Mouse (Mus musculus) splenic B cell, adult 2 months (primary cell): Measurements from ENCODE around the gene Osbpl8.

ENCODE experiments used
- DNase-seq: peaks from one replicate; pipeline ENCODE4 v3.0.0-alpha.2; 2011; ENCODE audit warnings: low read depth, low spot score
- H3K27me3 ChIP-seq: 2 replicates; pipeline ENCODE4 v1.6.1; 2012; ENCODE audit warnings: mild to moderate bottlenecking, low read length, moderate library complexity, mixed read lengths; ENCODE audit not compliant: control insufficient read depth, poor library complexity, insufficient read depth, severe bottlenecking
- H3K36me3 ChIP-seq: 2 replicates; pipeline ENCODE4 v1.6.1; 2012; ENCODE audit warnings: mild to moderate bottlenecking, low read length, moderate library complexity, mixed read lengths; ENCODE audit not compliant: control insufficient read depth, poor library complexity, insufficient read depth, severe bottlenecking

The Osbpl8 gene

DNA sequence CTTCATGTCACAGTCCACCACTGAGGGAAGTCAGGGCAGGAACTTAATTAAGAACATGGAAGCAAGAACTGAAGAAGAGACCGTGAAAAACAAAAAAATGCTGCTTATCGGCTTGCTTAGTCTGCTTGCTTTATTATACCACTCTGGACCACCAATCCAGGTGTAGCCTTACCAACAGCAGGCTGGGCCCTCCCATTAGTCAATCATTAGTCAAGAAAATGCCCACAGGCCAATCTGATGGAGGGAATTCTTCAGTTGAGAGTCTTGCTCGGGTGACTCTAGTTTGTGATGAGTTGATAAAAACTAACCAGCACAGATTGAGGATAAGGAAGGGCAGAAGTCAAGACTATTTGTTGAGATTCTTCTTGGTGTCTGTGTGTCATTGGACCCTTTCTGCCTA is 93.7 kb downstream of the Osbpl8 start:
- DNase-seq, result no peak
- Histone ChIP-seq H3K36me3 (peaks cover 4% of the 10 kb centered on the region; the same call in 1 of the 2 replicates), H3K27me3 (no peaks in the 10 kb centered on the region)

DNA sequence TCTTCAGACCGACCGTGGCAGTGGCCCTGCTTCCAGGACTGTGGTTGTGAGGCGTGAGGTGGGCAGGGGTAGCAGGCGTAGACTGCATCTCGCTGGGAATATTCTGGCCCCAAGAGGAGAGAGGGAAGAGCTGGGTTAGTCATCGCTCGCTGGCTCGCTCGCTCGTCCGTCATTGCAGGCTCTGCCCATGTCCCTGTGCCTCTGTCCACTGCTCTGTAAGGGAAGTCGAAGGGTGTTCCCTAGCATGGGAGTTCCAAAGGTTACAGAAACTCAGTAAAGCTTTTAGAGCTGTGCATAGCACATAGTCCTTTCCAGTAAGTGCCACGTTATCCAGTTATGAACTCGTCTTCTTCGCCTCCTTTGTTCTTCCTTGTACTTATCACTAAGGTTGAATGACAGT is 107.1 kb downstream of the Osbpl8 start:
- H3K36me3 ChIP-seq, result peaks cover 13% of the 10 kb centered on the region
- no peak for DNase-seq
- H3K27me3 ChIP-seq, result no peaks in the 10 kb centered on the region

DNA sequence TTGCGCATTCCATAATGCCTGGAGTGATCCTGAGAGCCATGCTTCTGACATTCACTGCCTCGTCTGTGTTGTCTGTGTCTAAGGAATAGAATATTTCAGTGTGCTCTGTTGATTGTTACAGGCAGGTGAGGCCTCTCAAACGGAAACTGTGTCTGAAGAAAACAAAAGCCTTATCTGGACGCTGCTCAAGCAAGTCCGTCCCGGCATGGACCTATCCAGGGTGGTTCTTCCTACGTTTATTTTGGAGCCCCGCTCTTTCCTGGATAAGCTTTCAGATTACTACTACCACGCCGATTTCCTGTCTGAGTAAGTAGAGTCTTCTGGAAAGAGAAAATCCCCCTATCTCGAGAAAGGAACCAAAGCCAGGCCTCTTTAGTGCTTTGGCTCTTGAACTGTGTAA is 108.4 kb downstream of the Osbpl8 start:
- peaks cover 14% of the 10 kb centered on the region for H3K36me3 ChIP-seq
- no peaks in the 10 kb centered on the region for H3K27me3 ChIP-seq
- no peak for DNase-seq

DNA sequence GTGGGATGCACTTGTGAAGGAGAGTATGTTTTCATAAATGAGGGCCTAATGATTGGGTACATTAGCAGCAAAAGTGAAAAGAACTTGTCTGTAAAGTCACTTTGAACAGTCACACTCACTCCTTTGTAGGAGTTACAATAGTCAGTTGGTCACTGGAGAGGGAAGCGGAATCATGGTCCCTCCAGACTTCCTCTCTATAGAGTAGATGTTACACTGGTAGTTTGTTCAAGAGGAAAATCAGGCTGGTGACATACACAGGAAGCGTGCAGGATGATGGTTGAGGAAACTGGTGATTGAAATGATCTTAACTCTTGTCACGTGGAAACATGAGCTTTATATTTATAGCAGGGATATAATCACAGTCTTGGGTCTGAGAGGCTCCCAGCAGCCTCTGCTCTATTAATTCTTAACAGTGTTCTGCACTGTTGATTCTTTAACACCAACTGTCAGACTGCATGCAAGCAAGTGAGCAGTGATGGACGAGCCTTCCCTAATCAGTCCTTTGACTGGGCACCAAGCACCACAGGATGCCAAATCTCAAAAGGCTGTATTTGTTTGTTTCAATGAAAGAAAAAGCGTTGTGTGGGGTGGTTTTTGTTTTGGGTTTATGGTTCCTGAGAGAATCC is 109.0 kb downstream of the Osbpl8 start:
- H3K27me3 ChIP-seq, result no peaks in the 10 kb centered on the region
- no peak for DNase-seq

DNA sequence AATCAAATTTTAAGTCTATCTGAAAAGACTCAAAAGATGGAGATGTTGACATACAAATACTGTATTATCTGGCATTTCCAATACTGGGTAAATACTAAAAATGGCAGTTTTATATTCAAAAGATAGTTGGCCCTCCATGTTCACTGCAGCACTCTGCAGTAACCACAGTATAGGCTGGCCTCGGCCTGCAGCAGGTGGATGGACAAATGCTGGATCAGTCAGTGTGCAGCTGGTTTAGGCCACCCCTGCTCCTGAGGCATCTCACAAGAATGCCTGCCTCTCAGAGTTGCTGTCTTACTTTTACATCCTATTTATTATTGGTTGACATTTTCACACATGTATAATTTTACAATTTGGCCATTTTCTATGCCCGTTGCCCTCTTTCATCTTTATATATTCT is 111.3 kb downstream of the Osbpl8 start:
- DNase-seq, result no peak
- H3K36me3 ChIP-seq, result peaks cover 17% of the 10 kb centered on the region
- H3K27me3 ChIP-seq, result no peaks in the 10 kb centered on the region

More for the DNA sequence above, 109.0 kb downstream of the Osbpl8 start:
- peaks cover 16% of the 10 kb centered on the region for H3K36me3 ChIP-seq

DNA sequence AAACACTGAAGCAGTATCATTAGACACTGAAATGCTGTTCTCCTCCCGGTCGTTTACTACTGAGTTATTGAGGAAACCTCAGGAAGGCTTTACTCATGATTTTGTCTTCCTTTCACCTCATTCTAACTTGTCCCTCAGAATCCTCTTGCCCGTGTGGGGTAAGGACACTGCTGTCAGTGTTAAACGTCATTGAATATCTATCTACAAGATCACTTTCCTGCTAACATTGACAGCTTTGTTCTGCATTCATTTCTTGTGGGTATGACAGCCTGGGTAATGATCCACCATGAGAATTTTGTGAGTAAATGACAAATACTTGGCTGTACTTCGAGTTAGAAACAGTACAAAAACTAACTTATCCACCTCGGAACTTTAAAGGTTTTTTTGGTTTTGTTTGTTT is 133.1 kb downstream of the Osbpl8 start:
- no peaks in the 10 kb centered on the region for H3K27me3 ChIP-seq
- DNase-seq, result no peak
- H3K36me3 ChIP-seq, result no peaks in the 10 kb centered on the region

DNA sequence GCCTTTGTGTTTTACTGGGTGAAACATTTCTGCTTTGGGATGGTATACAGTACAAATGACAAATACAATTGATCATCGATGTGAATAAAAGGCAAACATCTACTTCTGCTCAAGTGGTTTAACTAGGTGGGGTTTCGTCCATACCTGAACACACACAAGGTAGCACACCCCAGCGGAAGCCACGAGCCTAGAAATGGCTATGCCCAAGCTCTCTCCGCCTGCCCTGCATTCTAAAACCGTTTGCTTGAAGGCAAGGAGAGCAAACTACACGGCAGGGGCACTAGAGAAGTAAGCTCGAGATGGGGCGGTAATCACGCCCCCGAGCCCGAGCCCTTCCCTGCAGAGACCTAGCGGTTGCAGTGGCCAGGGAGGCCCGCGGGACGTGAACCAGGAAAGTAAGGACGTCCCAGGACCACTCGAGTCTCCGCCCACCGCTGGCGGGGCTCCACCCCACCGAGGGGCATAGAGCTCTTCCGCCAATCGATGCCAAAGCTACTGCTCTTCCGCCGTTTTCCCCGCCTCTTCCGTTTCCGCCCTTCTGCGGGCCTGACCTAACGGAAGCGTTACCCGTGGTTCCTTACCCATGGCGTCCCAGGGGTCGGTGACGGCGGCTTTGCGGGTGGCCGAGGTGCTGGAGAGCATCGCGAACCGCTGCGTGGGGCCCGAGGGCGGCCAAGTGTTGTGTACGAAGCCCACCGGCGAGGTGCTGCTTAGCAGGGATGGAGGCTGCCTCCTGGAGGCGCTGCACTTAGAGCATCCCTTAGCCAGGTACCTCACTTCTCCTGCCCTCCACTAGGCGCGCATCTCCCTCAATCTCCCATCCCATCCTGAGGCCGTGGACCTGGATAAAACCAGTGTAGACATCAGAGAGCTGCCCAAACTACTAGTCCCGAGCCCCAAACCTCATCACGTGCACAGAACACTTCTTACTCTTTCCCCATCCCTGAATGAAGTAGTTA is 133.9 kb downstream of the Osbpl8 start, which contains the start of gene Bbs10:
Bbs10 (plus strand) TSS at position 540 of the 959 bp plus-strand sequence.
- H3K36me3 ChIP-seq, result no peaks in the 10 kb centered on the region
- no peaks in the 10 kb centered on the region for H3K27me3 ChIP-seq
- DNase-seq, result peak; percentile 95

DNA sequence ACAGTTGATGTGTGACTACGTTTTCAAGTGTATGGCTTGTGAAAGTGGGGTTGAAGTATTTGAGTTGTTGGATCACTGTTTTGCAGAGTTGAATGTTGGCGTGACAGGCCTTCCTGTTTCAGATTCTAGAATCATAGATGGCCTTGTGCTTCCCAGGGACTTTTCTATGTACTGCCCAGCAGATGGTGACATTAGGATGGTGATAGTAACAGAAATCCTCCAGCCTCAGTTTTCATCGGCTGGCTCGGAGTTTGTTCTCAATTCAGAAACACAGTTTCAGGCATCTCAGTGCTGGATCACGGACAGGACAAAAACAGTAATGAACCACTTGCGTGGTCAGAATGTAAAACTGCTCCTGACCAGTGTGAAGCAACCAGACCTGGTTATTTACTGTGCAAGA is 135.0 kb downstream of the Osbpl8 start:
- Histone ChIP-seq H3K36me3 (no peaks in the 10 kb centered on the region), H3K27me3 (no peaks in the 10 kb centered on the region)
- DNase-seq, result peak; percentile 9

DNA sequence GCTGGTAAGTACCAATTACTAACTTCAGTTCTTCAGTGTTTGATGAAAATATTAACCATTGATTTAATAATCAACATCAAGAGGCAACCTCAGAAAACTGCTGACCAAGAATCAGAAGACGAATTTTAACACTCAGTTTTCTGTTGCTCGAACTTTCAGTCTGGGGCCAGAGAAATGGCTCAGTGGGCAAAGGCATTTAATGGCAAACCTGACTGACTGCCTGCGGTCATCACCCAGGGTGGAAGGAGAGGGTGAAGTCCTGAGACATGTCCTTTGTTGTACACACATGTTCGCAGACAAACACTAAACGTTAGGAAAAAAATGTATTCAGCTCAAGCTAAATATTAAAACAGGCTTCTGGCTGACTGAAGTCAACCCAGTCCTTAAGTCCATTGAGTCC is 136.5 kb downstream of the Osbpl8 start:
- H3K27me3 ChIP-seq, result no peaks in the 10 kb centered on the region
- no peak for DNase-seq

DNA sequence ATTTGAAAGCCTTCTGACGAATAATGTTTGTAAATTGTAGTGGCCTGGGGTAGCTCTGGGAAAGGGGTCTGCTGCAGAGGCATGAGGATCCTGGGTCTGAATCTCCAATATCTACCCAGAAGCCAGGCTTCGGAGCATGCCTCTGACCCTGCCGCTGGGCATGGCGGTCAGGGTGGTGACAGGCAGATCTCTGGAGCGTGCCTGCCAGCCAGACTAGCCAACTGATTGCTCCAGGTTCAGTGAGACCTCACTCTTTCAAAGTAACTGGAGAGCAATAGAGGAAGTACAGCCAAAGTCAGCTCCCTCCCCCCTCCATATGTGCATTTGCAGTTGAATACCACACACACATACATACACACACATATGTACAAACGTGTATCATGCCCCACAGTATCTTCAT is 137.9 kb downstream of the Osbpl8 start:
- Histone ChIP-seq H3K27me3 (no peaks in the 10 kb centered on the region), H3K36me3 (no peaks in the 10 kb centered on the region)
- DNase-seq, result no peak

More for the DNA sequence above, 136.5 kb downstream of the Osbpl8 start:
- H3K36me3 ChIP-seq, result no peaks in the 10 kb centered on the region

DNA sequence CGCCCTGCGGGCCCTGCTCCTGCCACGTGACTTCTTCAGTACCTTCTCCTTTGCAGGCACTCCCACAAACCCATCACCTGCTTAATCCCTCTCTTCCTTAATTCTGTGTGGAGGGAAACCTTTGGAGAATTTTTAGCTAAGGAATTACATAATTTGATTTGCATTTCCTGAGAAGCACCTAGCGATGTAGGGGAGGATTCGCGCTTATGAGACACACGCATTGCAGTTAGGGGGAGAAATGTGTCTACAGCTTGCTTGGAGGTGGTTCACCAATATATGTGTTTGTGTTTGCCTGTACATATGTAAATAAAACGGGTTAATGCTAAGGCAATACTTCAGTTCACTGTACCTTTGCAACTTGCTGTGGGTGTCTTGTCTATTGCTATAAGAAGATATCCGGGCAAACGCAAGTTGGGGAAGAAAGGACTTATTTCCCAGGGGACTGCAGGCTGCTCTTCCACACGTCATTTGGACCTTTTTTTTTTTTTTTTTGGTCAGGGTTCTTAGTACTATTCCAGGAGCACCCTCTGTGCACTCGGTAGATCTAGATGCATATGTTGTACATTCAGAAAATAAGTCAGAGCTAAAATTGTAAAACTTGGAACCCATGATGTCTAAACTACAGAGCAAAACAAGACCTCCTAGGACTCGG is 144.4 kb downstream of the Osbpl8 start:
- H3K27me3 ChIP-seq, result no peaks in the 10 kb centered on the region
- DNase-seq, result no peak
- no peaks in the 10 kb centered on the region for H3K36me3 ChIP-seq

DNA sequence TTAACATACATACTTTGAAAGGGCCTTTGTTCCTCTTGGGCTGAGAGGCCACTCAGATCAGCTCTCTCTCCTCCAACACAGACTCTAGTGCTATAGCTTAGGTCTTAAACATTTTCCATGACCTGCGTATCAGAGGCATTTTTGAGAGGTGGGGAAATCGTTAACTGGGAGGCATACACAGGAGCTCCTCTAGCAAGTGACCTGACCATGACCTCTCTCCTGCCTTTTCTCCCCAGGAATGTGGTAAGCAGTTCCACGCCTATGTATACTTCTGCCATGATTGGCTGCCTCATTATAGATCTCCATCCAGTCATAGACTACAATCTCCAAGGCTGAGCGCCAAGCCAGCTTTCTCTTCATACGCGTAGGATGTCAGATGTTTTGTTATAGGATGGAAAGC is 148.7 kb downstream of the Osbpl8 start:
- H3K27me3 ChIP-seq, result no peaks in the 10 kb centered on the region
- no peak for DNase-seq
- no peaks in the 10 kb centered on the region for H3K36me3 ChIP-seq

DNA sequence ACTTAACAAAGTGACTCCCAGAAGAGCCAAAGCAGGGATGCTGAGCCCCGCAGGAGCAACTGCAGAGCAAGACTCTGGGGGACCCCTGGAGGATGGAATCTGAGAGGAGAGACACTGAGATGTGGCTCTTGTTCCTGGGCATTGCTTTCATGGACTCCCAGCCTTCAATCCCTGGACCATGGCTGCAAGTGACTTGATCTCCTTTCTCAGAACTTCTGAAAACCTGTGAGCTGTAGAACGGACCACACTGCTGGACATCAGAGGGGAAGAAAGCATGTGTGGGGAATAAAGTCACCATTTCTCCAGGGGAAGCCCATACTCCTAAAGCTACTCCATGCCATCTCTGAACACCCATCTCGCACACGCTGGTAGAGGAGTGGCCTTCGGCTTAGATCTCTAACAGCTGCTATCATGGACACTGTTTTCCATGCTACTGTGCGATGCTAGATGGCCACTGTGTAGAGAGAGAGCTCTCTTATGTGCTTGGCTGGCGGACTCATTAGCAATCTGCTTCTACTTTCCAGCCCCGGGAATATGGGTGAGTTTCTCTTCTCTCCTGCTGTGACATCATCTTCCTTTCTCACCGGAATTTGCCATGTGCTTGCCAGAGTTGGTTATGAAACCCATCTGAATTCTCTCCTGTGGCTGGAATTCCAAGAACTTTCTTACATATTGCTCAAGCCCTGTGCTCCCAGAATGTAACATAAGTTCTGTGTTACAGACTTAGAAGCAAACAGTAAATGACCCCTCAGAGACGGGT is 150.3 kb downstream of the Osbpl8 start:
- DNase-seq, result no peak
- no peaks in the 10 kb centered on the region for H3K27me3 ChIP-seq
- H3K36me3 ChIP-seq, result no peaks in the 10 kb centered on the region

DNA sequence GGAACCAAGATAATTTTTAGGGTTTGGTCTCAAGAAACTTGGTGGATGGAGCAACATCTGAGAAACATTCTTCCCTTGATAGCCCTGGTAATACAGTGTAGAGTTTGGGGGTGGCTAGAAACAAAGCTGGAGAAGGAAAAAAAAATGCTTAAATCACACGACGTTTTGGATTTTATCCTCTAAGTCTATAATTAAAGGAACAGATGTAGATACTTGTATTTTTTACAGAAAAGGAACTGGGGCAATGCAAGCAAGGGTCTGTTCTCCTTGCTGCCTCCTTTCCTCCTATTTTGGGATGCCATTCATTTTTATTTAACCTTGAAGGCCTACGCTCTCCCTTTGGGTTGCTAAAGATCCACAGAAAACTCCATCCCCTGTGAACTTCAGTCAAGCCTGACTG is 151.4 kb downstream of the Osbpl8 start:
- Histone ChIP-seq H3K27me3 (no peaks in the 10 kb centered on the region), H3K36me3 (no peaks in the 10 kb centered on the region)
- DNase-seq, result no peak
